Mouse (Mus musculus) embryonic facial prominence, embryonic 13.5 days (tissue): ENCODE data around the gene Nr1i3. TPM values are rescaled to one million over a fixed set of nuclear protein-coding genes. Genes with fewer than 3 reads are reported as not detected.

ENCODE experiments used
- ATAC-seq: fragments of 200-750 bp; cut with Nextera tagmentation; 2 replicates; pipeline ENCODE4 v1.8.0; 2017; ENCODE audit warnings: low read depth; ENCODE audit not compliant: insufficient number of reproducible peaks, insufficient read depth, low FRiP score, low TSS enrichment
- H3K27ac ChIP-seq: fragments of 300-500 bp; sonication (generic); 2 replicates; pipeline ENCODE4 v1.5.1; 2015; ENCODE audit warnings: moderate library complexity, mild to moderate bottlenecking, inconsistent platforms
- H3K27me3 ChIP-seq: fragments of 300-500 bp; sonication (generic); 2 replicates; pipeline ENCODE4 v1.6.1; 2015; ENCODE audit warnings: mild to moderate bottlenecking, inconsistent platforms
- H3K36me3 ChIP-seq: fragments of 300-500 bp; sonication (generic); 2 replicates; pipeline ENCODE4 v1.6.1; 2015; ENCODE audit warnings: mild to moderate bottlenecking, inconsistent platforms
- H3K4me1 ChIP-seq: fragments of 300-500 bp; sonication (generic); 2 replicates; pipeline ENCODE4 v1.6.1; 2015; ENCODE audit warnings: inconsistent platforms
- H3K4me2 ChIP-seq: fragments of 300-500 bp; sonication (generic); 2 replicates; pipeline ENCODE4 v1.6.1; 2015; ENCODE audit warnings: moderate library complexity, mild to moderate bottlenecking, inconsistent platforms
- H3K4me3 ChIP-seq: fragments of 300-500 bp; sonication (generic); 2 replicates; pipeline ENCODE4 v1.5.1; 2015; ENCODE audit warnings: mild to moderate bottlenecking, inconsistent platforms
- H3K9ac ChIP-seq: fragments of 300-500 bp; sonication (generic); 2 replicates; pipeline ENCODE4 v1.6.1; 2015; ENCODE audit warnings: mild to moderate bottlenecking, inconsistent platforms
- H3K9me3 ChIP-seq: fragments of 300-500 bp; sonication (generic); 2 replicates; pipeline ENCODE4 v1.6.1; 2016; ENCODE audit warnings: inconsistent platforms
- WGBS: fragments of 180-500 bp; shearing (Covaris S2); methylation state at CpG from one replicate; pipeline ENCODE4 v1.1.7; 2015; ENCODE audit warnings: mixed read lengths; 5-methylcytosine and 5-hydroxymethylcytosine counted together
- polyA plus RNA-seq: library from polyadenylated mRNA; unstranded; fragments of >200 nt; fragmentation: Nextera tagmentation; extraction: Ambion mirVana; gene quantifications from 2 replicates; pipeline ENCODE4 v1.2.1, GENCODE M21; 2015

Gene Nr1i3
- polyA plus RNA-seq, 1 experiment from 2014 or later, result 0.10 TPM

- Histone ChIP-seq H3K4me1 (peaks cover 16% of the 10 kb centered on the region), H3K4me2 (no peak overlapping the region), H3K27ac (no peak overlapping the region), H3K9ac (no peak overlapping the region), H3K9me3 (no peaks in the 10 kb centered on the region), H3K27me3 (peaks cover 33% of the 10 kb centered on the region), H3K4me3 (no peak overlapping the region), H3K36me3 (no peaks in the 10 kb centered on the region)
- no peak for ATAC-seq
- 69% methylated on average over 1 of the region's 1 CpGs for WGBS
These were observed 14.2 kb upstream of the Nr1i3 start for GRCm38 (mm10) chr1:171199532-171199931.

GRCm38 (mm10) chr1:171200769-171201168, 13.0 kb upstream of the Nr1i3 start:
- Histone ChIP-seq H3K36me3 (no peaks in the 10 kb centered on the region), H3K9ac (no peak overlapping the region), H3K27ac (no peak overlapping the region), H3K27me3 (peaks cover 21% of the 10 kb centered on the region), H3K4me2 (no peak overlapping the region), H3K9me3 (no peaks in the 10 kb centered on the region), H3K4me3 (no peak overlapping the region), H3K4me1 (peaks cover 5% of the 10 kb centered on the region)
- ATAC-seq, result no peak
- 95% methylated on average over 1 of the region's 1 CpGs for WGBS

GRCm38 (mm10) chr1:171203471-171204248, 10.1 kb upstream of the Nr1i3 start:
- Histone ChIP-seq H3K9me3 (no peaks in the 10 kb centered on the region), H3K4me2 (no peak overlapping the region), H3K9ac (no peak overlapping the region), H3K36me3 (no peaks in the 10 kb centered on the region), H3K4me3 (no peak overlapping the region), H3K27me3 (peaks cover 5% of the 10 kb centered on the region; the same call in 1 of the 2 replicates), H3K27ac (no peak overlapping the region), H3K4me1 (no peaks in the 10 kb centered on the region)
- WGBS, result 53% methylated on average over 10 of the region's 11 CpGs
- ATAC-seq, result no peak

GRCm38 (mm10) chr1:171204249-171204644, 9.5 kb upstream of the Nr1i3 start:
- no peak overlapping the region for H3K4me3 ChIP-seq
- WGBS, result 39% methylated on average over 7 of the region's 7 CpGs
- no peak overlapping the region for H3K9ac ChIP-seq
- no peaks in the 10 kb centered on the region for H3K36me3 ChIP-seq
- H3K27ac ChIP-seq, result no peak overlapping the region
- no peaks in the 10 kb centered on the region for H3K4me1 ChIP-seq
- no peaks in the 10 kb centered on the region for H3K9me3 ChIP-seq
- no peak overlapping the region for H3K4me2 ChIP-seq
- ATAC-seq, result no peak
- H3K27me3 ChIP-seq, result 0 out of 2 replicates have a peak, but pooled peaks cover 5% of the 10 kb centered on the region

GRCm38 (mm10) chr1:171205704-171206493, 7.9 kb upstream of the Nr1i3 start:
- Histone ChIP-seq H3K4me3 (no peak overlapping the region), H3K4me1 (no peaks in the 10 kb centered on the region), H3K9ac (no peak overlapping the region), H3K27me3 (0 out of 2 replicates have a peak, but pooled peaks cover 2% of the 10 kb centered on the region), H3K36me3 (no peaks in the 10 kb centered on the region), H3K27ac (no peak overlapping the region), H3K4me2 (no peak overlapping the region), H3K9me3 (no peaks in the 10 kb centered on the region)
- 76% methylated on average over 6 of the region's 6 CpGs for WGBS
- ATAC-seq, result no peak

GRCm38 (mm10) chr1:171209409-171209808, 4.4 kb upstream of the Nr1i3 start:
- no peaks in the 10 kb centered on the region for H3K9me3 ChIP-seq
- no peak overlapping the region for H3K4me3 ChIP-seq
- no peak overlapping the region for H3K4me2 ChIP-seq
- no peak for ATAC-seq
- no peak overlapping the region for H3K9ac ChIP-seq
- no peaks in the 10 kb centered on the region for H3K36me3 ChIP-seq
- H3K27me3 ChIP-seq, result 0 out of 2 replicates have a peak, but pooled peaks cover 2% of the 10 kb centered on the region
- no peak overlapping the region for H3K27ac ChIP-seq
- H3K4me1 ChIP-seq, result no peaks in the 10 kb centered on the region
- 29% methylated on average over 4 of the region's 4 CpGs for WGBS

GRCm38 (mm10) chr1:171212854-171213253, 916 bp upstream of the Nr1i3 start:
- H3K36me3 ChIP-seq, result no peaks in the 10 kb centered on the region
- WGBS, result 40% methylated on average over 3 of the region's 3 CpGs
- no peak overlapping the region for H3K27ac ChIP-seq
- H3K9me3 ChIP-seq, result no peaks in the 10 kb centered on the region
- no peaks in the 10 kb centered on the region for H3K27me3 ChIP-seq
- no peak overlapping the region for H3K4me2 ChIP-seq
- ATAC-seq, result no peak
- no peak overlapping the region for H3K4me3 ChIP-seq
- H3K9ac ChIP-seq, result no peak overlapping the region
- no peaks in the 10 kb centered on the region for H3K4me1 ChIP-seq

- Histone ChIP-seq H3K9ac (no peak overlapping the region), H3K4me2 (no peak overlapping the region), H3K36me3 (peaks cover 23% of the 10 kb centered on the region), H3K4me1 (peaks cover 8% of the 10 kb centered on the region), H3K9me3 (no peaks in the 10 kb centered on the region), H3K27me3 (no peaks in the 10 kb centered on the region), H3K27ac (no peak overlapping the region), H3K4me3 (no peak overlapping the region)
- no peak for ATAC-seq
- 89% methylated on average over 18 of the region's 18 CpGs for WGBS
These were observed 2.6 kb downstream of the Nr1i3 start for GRCm38 (mm10) chr1:171216241-171216955.

GRCm38 (mm10) chr1:171220871-171221270, 7.1 kb downstream of the Nr1i3 start:
- Histone ChIP-seq H3K36me3 (peaks cover 23% of the 10 kb centered on the region), H3K9me3 (no peaks in the 10 kb centered on the region), H3K27me3 (no peaks in the 10 kb centered on the region), H3K27ac (no peak overlapping the region), H3K4me2 (peak overlapping the region; percentile 89), H3K9ac (no peak overlapping the region), H3K4me1 (peaks cover 13% of the 10 kb centered on the region), H3K4me3 (peak overlapping the region; percentile 72)
- WGBS, result 7% methylated on average over 10 of the region's 10 CpGs
- no peak; the same call in 1 of the 2 replicates for ATAC-seq

GRCm38 (mm10) chr1:171221281-171222193, 7.8 kb downstream of the Nr1i3 start:
- no peaks in the 10 kb centered on the region for H3K27me3 ChIP-seq
- peaks cover 13% of the 10 kb centered on the region for H3K4me1 ChIP-seq
- H3K9ac ChIP-seq, result peak overlapping the region; percentile 68
- peak overlapping the region; percentile 89 for H3K4me2 ChIP-seq
- no peak for ATAC-seq
- no peak overlapping the region for H3K27ac ChIP-seq
- H3K36me3 ChIP-seq, result peaks cover 23% of the 10 kb centered on the region
- WGBS, result 6% methylated on average over 22 of the region's 22 CpGs
- peak overlapping the region; percentile 72 for H3K4me3 ChIP-seq
- H3K9me3 ChIP-seq, result no peaks in the 10 kb centered on the region
